Mouse (Mus musculus): ENCODE measurements around the gene Tenm3.

GRCm38 (mm10) chr8:48765212-48765611, 78.5 kb downstream of the Tenm3 start:
- TF ChIP-seq CTCF (IDR thresholded peaks at IDR 0.05; ENCODE audit: low read depth): no peak
- no peak for TF ChIP-seq EP300 (IDR thresholded peaks at IDR 0.05; ENCODE audit: low read depth)
